Mouse (Mus musculus) erythroblast, embryonic 14.5 days (primary cell): ENCODE data around the gene Lrmda. TPM values are rescaled to one million over a fixed set of nuclear protein-coding genes. Genes with fewer than 3 reads are reported as not detected.

Source experiments
- H3K27me3 ChIP-seq: 2 replicates; pipeline ENCODE4 v1.6.1; 2012; ENCODE audit warnings: inconsistent platforms; ENCODE audit not compliant: control insufficient read depth
- H3K36me3 ChIP-seq: 2 replicates; pipeline ENCODE4 v1.6.1; 2012; ENCODE audit warnings: mild to moderate bottlenecking, inconsistent platforms; ENCODE audit not compliant: control insufficient read depth
- H3K4me1 ChIP-seq: 2 replicates; pipeline ENCODE4 v1.6.1; 2012; ENCODE audit warnings: inconsistent platforms; ENCODE audit not compliant: control insufficient read depth
- H3K4me3 ChIP-seq: replicated peaks from 2 replicates; pipeline ENCODE3; 2012; ENCODE audit warnings: moderate library complexity, mild to moderate bottlenecking, inconsistent platforms
- H3K9me3 ChIP-seq: 2 replicates; pipeline ENCODE4 v1.6.1; 2012; ENCODE audit warnings: low read length, inconsistent platforms, mixed read lengths; ENCODE audit not compliant: control insufficient read depth
- GATA1 ChIP-seq: IDR thresholded peaks from 2 replicates; pipeline ENCODE4 v1.6.1; 2012; ENCODE audit warnings: low read length, inconsistent platforms, mixed read lengths
- TAL1 ChIP-seq: IDR thresholded peaks from 3 replicates; pipeline ENCODE4 v1.6.1; 2012; ENCODE audit warnings: low read length, inconsistent platforms, mixed read lengths
- polyA plus RNA-seq: library from polyadenylated mRNA; stranded (reverse); fragments of >175 nt; gene quantifications from 2 replicates; pipeline ENCODE4 v1.2.3, GENCODE M21; 2012

Lrmda gene
- polyA plus RNA-seq, 1 experiment, result not detected

DNA sequence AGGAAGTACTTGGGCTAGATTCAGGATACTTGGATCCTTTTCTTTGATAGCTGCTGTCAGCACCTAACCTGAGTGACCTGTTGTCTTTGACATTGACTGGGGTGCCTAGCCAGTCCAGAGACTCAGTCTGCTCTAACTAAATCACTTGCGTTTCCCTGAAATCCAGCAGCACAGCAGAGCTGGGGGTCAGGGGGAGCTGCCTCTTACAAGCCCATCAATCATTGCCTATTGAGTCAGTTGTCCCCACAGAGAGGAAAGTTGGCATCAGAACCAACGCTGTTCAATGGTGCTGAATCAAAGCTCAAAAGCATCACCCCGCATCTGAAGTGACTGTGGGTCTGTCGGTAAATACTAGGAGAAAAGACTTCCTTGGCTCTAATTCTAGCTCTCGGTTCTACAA lies 725.2 kb downstream of the Lrmda start:
- Histone ChIP-seq H3K9me3 (no peaks in the 10 kb centered on the region), H3K36me3 (no peaks in the 10 kb centered on the region), H3K4me1 (no peaks in the 10 kb centered on the region), H3K27me3 (no peaks in the 10 kb centered on the region), H3K4me3 (no peak overlapping the region)
- no peak for TF ChIP-seq TAL1

- Histone ChIP-seq H3K4me1 (no peaks in the 10 kb centered on the region), H3K9me3 (no peaks in the 10 kb centered on the region), H3K27me3 (no peaks in the 10 kb centered on the region), H3K4me3 (no peak overlapping the region), H3K36me3 (no peaks in the 10 kb centered on the region)
- TF ChIP-seq TAL1 (no peak), GATA1 (no peak)
Observed at GRCm38 (mm10) chr14:22745263-22745881, 725.9 kb downstream of the Lrmda start.

DNA sequence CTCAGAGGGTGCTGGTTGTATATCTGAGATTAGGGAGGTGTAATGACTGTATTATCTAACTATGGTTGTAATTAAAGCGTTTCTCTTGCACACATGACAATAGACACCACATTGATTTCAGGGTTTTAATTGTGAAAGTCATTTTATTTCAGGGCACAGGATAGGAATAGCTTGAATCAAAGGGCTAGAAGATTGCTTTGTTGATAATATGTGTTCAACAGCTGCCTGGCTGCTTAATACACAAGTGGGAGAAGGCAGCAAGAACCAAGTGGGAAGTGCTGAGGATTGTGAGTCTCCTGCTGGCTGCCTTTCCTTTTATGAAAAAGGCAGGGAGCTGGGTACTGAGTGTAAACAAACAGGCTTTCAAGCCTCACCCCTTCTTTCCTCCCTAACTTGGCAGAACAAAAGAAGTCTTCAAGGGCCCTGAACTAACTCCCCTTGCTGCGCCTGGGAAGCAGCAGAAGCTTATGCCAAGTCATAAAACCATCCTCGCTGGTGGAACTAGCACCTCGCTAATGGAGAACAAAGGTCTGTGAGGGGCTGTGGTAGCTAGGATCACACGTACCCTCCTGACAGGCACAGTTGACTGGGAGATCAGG lies 726.5 kb downstream of the Lrmda start:
- Histone ChIP-seq H3K27me3 (no peaks in the 10 kb centered on the region), H3K36me3 (no peaks in the 10 kb centered on the region), H3K4me1 (no peaks in the 10 kb centered on the region), H3K9me3 (no peaks in the 10 kb centered on the region), H3K4me3 (no peak overlapping the region)
- TF ChIP-seq GATA1 (no peak), TAL1 (no peak)

GRCm38 (mm10) chr14:22747816-22748215 lies 728.3 kb downstream of the Lrmda start:
- H3K9me3 ChIP-seq, result no peaks in the 10 kb centered on the region
- no peak overlapping the region for H3K4me3 ChIP-seq
- TF ChIP-seq TAL1 (no peak), GATA1 (no peak)
- H3K36me3 ChIP-seq, result no peaks in the 10 kb centered on the region
- no peaks in the 10 kb centered on the region for H3K27me3 ChIP-seq
- no peaks in the 10 kb centered on the region for H3K4me1 ChIP-seq

GRCm38 (mm10) chr14:22750409-22750808 lies 730.9 kb downstream of the Lrmda start:
- Histone ChIP-seq H3K4me3 (no peak overlapping the region), H3K36me3 (no peaks in the 10 kb centered on the region), H3K27me3 (no peaks in the 10 kb centered on the region), H3K9me3 (no peaks in the 10 kb centered on the region), H3K4me1 (no peaks in the 10 kb centered on the region)
- TF ChIP-seq TAL1 (no peak), GATA1 (no peak)

GRCm38 (mm10) chr14:22751290-22751689 lies 731.8 kb downstream of the Lrmda start:
- no peaks in the 10 kb centered on the region for H3K36me3 ChIP-seq
- H3K27me3 ChIP-seq, result no peaks in the 10 kb centered on the region
- H3K9me3 ChIP-seq, result no peaks in the 10 kb centered on the region
- H3K4me1 ChIP-seq, result no peaks in the 10 kb centered on the region
- H3K4me3 ChIP-seq, result no peak overlapping the region
- TF ChIP-seq TAL1, result no peak
- no peak for TF ChIP-seq GATA1

DNA sequence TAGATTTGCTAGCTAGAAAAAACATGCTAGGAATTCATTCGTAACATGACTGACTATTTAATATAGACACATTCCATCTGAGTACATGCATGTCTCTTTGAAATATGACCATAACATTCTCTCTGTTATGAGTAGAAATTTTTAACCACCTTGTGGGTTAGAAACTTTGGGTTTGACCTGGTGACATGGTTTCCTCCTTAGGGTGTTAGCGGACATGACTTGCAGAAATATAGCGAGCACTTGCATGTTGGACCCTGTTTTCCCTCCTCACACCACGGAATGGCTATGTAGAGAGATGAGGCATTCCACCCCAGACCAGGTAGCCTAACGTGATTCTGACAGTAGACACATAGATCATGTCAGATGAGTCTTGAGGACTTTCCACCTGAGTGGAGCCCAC lies 735.1 kb downstream of the Lrmda start:
- TF ChIP-seq GATA1 (no peak), TAL1 (no peak)
- Histone ChIP-seq H3K4me3 (no peak overlapping the region), H3K4me1 (no peaks in the 10 kb centered on the region), H3K36me3 (no peaks in the 10 kb centered on the region), H3K9me3 (no peaks in the 10 kb centered on the region), H3K27me3 (no peaks in the 10 kb centered on the region)

GRCm38 (mm10) chr14:22757493-22757892 lies 738.0 kb downstream of the Lrmda start:
- no peaks in the 10 kb centered on the region for H3K36me3 ChIP-seq
- no peaks in the 10 kb centered on the region for H3K9me3 ChIP-seq
- no peaks in the 10 kb centered on the region for H3K27me3 ChIP-seq
- no peaks in the 10 kb centered on the region for H3K4me1 ChIP-seq
- TF ChIP-seq TAL1 (no peak), GATA1 (no peak)
- H3K4me3 ChIP-seq, result no peak overlapping the region

DNA sequence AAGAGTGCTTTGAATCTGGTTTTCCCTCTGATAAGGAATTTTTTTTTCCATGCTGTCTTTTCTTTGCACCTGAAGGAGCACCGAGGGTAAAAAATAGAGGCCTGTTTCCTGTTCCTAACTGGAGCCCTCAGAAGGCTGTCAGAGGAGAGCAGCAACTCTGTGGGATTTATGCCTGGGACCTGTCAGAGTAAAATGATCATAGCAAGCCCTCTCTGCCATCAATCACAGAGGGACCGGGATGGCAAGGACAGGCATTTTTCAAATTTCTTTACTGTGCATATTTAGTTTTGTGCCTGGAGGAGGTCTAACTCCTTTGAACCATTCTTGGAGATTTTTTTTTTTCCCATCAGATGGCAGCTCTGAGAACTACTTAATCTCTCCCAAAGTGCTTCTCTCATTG lies 739.7 kb downstream of the Lrmda start:
- no peak for TF ChIP-seq TAL1
- TF ChIP-seq GATA1, result no peak
- no peaks in the 10 kb centered on the region for H3K27me3 ChIP-seq
- no peaks in the 10 kb centered on the region for H3K4me1 ChIP-seq
- H3K9me3 ChIP-seq, result no peaks in the 10 kb centered on the region
- H3K36me3 ChIP-seq, result no peaks in the 10 kb centered on the region
- no peak overlapping the region for H3K4me3 ChIP-seq

DNA sequence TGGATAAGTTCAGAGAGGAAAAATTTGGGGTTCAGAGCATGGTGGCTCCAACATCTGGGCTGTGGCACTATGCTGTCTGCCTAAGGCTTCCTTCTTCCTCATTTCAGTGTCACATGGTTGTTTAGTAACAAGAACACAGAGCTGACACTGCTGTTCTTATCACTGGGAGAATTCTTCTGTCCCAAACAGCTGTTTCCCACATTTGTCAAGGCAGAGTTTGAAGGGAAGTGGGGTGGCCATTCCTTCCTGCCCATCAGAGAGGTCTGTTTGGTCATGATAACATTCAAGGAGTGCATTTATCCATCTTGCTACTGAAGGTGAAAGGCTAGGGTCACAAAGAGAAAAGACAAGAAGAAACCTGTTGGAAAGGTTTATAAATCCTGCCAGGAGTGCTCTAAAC lies 740.2 kb downstream of the Lrmda start:
- Histone ChIP-seq H3K27me3 (no peaks in the 10 kb centered on the region), H3K36me3 (no peaks in the 10 kb centered on the region), H3K4me1 (no peaks in the 10 kb centered on the region), H3K4me3 (no peak overlapping the region), H3K9me3 (no peaks in the 10 kb centered on the region)
- TF ChIP-seq TAL1, result no peak
